Mouse (Mus musculus) CD4-positive naive resting alpha-beta T cell, adult 76 days (primary cell): ENCODE results near the gene Krt33a. TPM values are rescaled to one million over a fixed set of nuclear protein-coding genes. Genes with fewer than 3 reads are reported as not detected.

ENCODE experiments used
- total RNA-seq: library from RNA; stranded (reverse); gene quantifications from one replicate; pipeline ENCODE4 v1.2.4, GENCODE M21; 2023

Krt33a gene
- not detected for total RNA-seq

GRCm38 (mm10) chr11:100016112-100016511 is at the start of gene Krt33a:
Gene Krt33a, minus strand, starts transcription at chr11:100016212.

GRCm38 (mm10) chr11:100050451-100050850 is 34.4 kb upstream of the Krt33a start, which contains the start of gene Krt31:
Gene Krt31, minus strand, starts transcription at chr11:100050551.

GRCm38 (mm10) chr11:100041454-100041853 is 25.4 kb upstream of the Krt33a start, which contains the start of gene Krt34:
Gene Krt34, minus strand, starts transcription at chr11:100041554.

GRCm38 (mm10) chr11:100029768-100030167 is 13.8 kb upstream of the Krt33a start, which contains the start of gene Krt33b:
Gene Krt33b, minus strand, starts transcription at chr11:100029868.

GRCm38 (mm10) chr11:99993620-99994383 is 22.2 kb downstream of the Krt33a start, which contains the start of gene Krtap17-1:
Gene Krtap17-1, minus strand, starts transcription at chr11:99993994.

GRCm38 (mm10) chr11:99986180-99986647 is 29.8 kb downstream of the Krt33a start, which contains the start of gene Krtap16-1:
Gene Krtap16-1, minus strand, starts transcription at chr11:99986597.

GRCm38 (mm10) chr11:99978953-99979352 is 37.1 kb downstream of the Krt33a start, which contains the start of gene Krtap29-1:
Gene Krtap29-1, minus strand, starts transcription at chr11:99979053.

Other genes starting within 250 kb of the Krt33a start
- not detected for gene Gm11595, start 243.3 kb downstream of the Krt33a start, total RNA-seq
- gene Krtap4-8, start 235.5 kb downstream of the Krt33a start, total RNA-seq = not detected
- not detected for gene Krtap4-9, start 231.0 kb downstream of the Krt33a start, total RNA-seq
- gene Gm11596, start 222.7 kb downstream of the Krt33a start, total RNA-seq = not detected
- gene Gm11569, start 217.3 kb downstream of the Krt33a start, total RNA-seq = not detected
- gene Gm11554, start 211.8 kb downstream of the Krt33a start, total RNA-seq = not detected
- gene Krtap4-13, start 206.3 kb downstream of the Krt33a start, total RNA-seq = not detected
- gene Gm11564, start 200.5 kb downstream of the Krt33a start, total RNA-seq = not detected
- not detected for gene 2300003K06Rik, start 178.1 kb downstream of the Krt33a start, total RNA-seq
- not detected for gene Krtap4-16, start 164.6 kb downstream of the Krt33a start, total RNA-seq
- gene Gm11568, start 158.3 kb downstream of the Krt33a start, total RNA-seq = not detected
- not detected for gene Gm11559, start 151.7 kb downstream of the Krt33a start, total RNA-seq
- gene Krtap9-1, start 142.8 kb downstream of the Krt33a start, total RNA-seq = not detected
- gene Gm11567, start 137.0 kb downstream of the Krt33a start, total RNA-seq = not detected
- not detected for gene Krtap31-1, start 108.3 kb downstream of the Krt33a start, total RNA-seq
- not detected for gene Gm11565, start 101.5 kb downstream of the Krt33a start, total RNA-seq
- gene Krtap31-2, start 79.9 kb downstream of the Krt33a start, total RNA-seq = not detected
- not detected for gene Krtap9-5, start 67.7 kb downstream of the Krt33a start, total RNA-seq
- not detected for gene Krtap29-1, start 37.2 kb downstream of the Krt33a start, total RNA-seq
- not detected for gene Krtap16-1, start 29.6 kb downstream of the Krt33a start, total RNA-seq
- not detected for gene Krtap17-1, start 22.2 kb downstream of the Krt33a start, total RNA-seq
- not detected for gene Krt33b, start 13.7 kb upstream of the Krt33a start, total RNA-seq
- gene Krt34, start 25.3 kb upstream of the Krt33a start, total RNA-seq = not detected
- gene Krt31, start 34.3 kb upstream of the Krt33a start, total RNA-seq = not detected
- gene Krt32, start 72.0 kb upstream of the Krt33a start, total RNA-seq = not detected
- gene Krt35, start 80.0 kb upstream of the Krt33a start, total RNA-seq = not detected
- gene Krt36, start 89.4 kb upstream of the Krt33a start, total RNA-seq = not detected
- gene Krt13, start 105.4 kb upstream of the Krt33a start, total RNA-seq = not detected
- gene Krt15, start 119.7 kb upstream of the Krt33a start, total RNA-seq = not detected
- not detected for gene Krt19, start 132.5 kb upstream of the Krt33a start, total RNA-seq
- not detected for gene Krt9, start 177.0 kb upstream of the Krt33a start, total RNA-seq
- not detected for gene Krt14, start 191.3 kb upstream of the Krt33a start, total RNA-seq
- gene Krt16, start 232.7 kb upstream of the Krt33a start, total RNA-seq = not detected
- gene Krt17, start 244.8 kb upstream of the Krt33a start, total RNA-seq = not detected